9 mouse cellular contexts compared by ENCODE assay signal in genomic region chr14:33939117-33939516, GRCm38 (mm10). TPM values are rescaled to one million over a fixed set of nuclear protein-coding genes. Genes with fewer than 3 reads are reported as not detected.
A peak's percentile ranks its signal among the peaks of the same experiment; 100 is the strongest.
DNase-seq lines count a peak whose midpoint lies in the region; ATAC-seq and TF ChIP-seq lines count a peak whose summit lies in the region.
"Had no signal": no experiment of that assay in that cellular context is flagged by ENCODE, and none has a peak within 500 bp of the region (broad histone marks: within the 10 kb centered on the region; RNA-seq: fewer than 3 reads in every experiment).

No protein-coding gene starts in this region.

- H3K9me3 ChIP-seq in forebrain, embryonic 12.5 days, result no peaks in the 10 kb centered on the region
- no peaks in the 10 kb centered on the region for H3K9me3 ChIP-seq in lung, embryonic 16.5 days (ENCODE audit: control insufficient read depth, low read length)

- no peak overlapping the region for H3K27ac ChIP-seq in forebrain, embryonic 12.5 days
- no peak overlapping the region for H3K27ac ChIP-seq in lung, embryonic 16.5 days (ENCODE audit: low read length)

- H3K4me1 ChIP-seq in forebrain, embryonic 12.5 days, result no peaks in the 10 kb centered on the region
- no peaks in the 10 kb centered on the region for H3K4me1 ChIP-seq in lung, embryonic 16.5 days (replicated peaks; ENCODE audit: control insufficient read depth, insufficient read depth, low read length)

- DNase-seq in ES-CJ7 (ENCODE audit: low read depth, low spot score), result peak; percentile 23
- DNase-seq in brain, embryonic 14.5 days (ENCODE audit: low read depth), result peak; percentile 76
- peak; percentile 58 to 74 for DNase-seq in heart, postnatal 36 days
- peak; percentile 58 for DNase-seq in layer of hippocampus, adult 9-10 months (ENCODE audit: low spot score)
- DNase-seq in right cerebral cortex, adult 18-20 months, result peak; percentile 72

- TF ChIP-seq CTCF in brain, embryonic 14.5 days (IDR thresholded peaks at IDR 0.05; ENCODE audit: borderline replicate concordance, extremely low read depth, insufficient read depth, insufficient read length), result peak; percentile 85

- 0 out of 2 replicates have a peak, but pooled peaks have one; percentile 33 for ATAC-seq in forebrain, embryonic 12.5 days (ENCODE audit: low FRiP score)
- ATAC-seq in lung, embryonic 16.5 days (ENCODE audit: low read depth), result peak; percentile 45; the same call in 1 of the 2 replicates
- no peak for ATAC-seq in megakaryocyte, adult 5-6 weeks (ENCODE audit: poor library complexity, severe bottlenecking)

- H3K36me3 ChIP-seq in forebrain, embryonic 12.5 days (replicated peaks), result no peaks in the 10 kb centered on the region
- H3K36me3 ChIP-seq in lung, embryonic 16.5 days (ENCODE audit: control insufficient read depth, insufficient read depth, low read length), result no peaks in the 10 kb centered on the region

- H3K4me3 ChIP-seq in forebrain, embryonic 12.5 days (replicated peaks), result no peak overlapping the region
- peak overlapping the region; percentile 24; the same call in 1 of the 2 replicates for H3K4me3 ChIP-seq in lung, embryonic 16.5 days (ENCODE audit: low read length)

- no peaks in the 10 kb centered on the region; the same call in 1 of the 2 replicates for H3K27me3 ChIP-seq in forebrain, embryonic 12.5 days
- H3K27me3 ChIP-seq in lung, embryonic 16.5 days (ENCODE audit: control insufficient read depth, insufficient read depth, low read depth, low read length), result peaks cover 3% of the 10 kb centered on the region; the same call in 1 of the 2 replicates

- H3K9ac ChIP-seq in forebrain, embryonic 12.5 days, result no peak overlapping the region
- H3K9ac ChIP-seq in lung, embryonic 16.5 days (ENCODE audit: low read length), result 0 out of 2 replicates have a peak overlapping the region, but pooled peaks have one; percentile 37

- H3K4me2 ChIP-seq in forebrain, embryonic 12.5 days, result peak overlapping the region; percentile 41
- peak overlapping the region; percentile 33 for H3K4me2 ChIP-seq in lung, embryonic 16.5 days (ENCODE audit: low read depth, low read length)

- TF ChIP-seq POLR2A in brain, embryonic 14.5 days (IDR thresholded peaks at IDR 0.05; ENCODE audit: borderline replicate concordance, extremely low read depth, insufficient read depth, insufficient read length, poor library complexity, severe bottlenecking), result no peak

- intact Hi-C loops in heart, postnatal 36 days (cut with DNase I), result loop anchor here (5.0 kb wide), 1 partner anchor 307 kb away; no protein-coding TSS in a partner anchor

- 32% methylated on average over 9 of the region's 9 CpGs for WGBS in forebrain, embryonic 12.5 days
- 31% methylated on average over 9 of the region's 9 CpGs for WGBS in lung, embryonic 16.5 days

RNA-seq across cellular contexts. Expression of gene Gdf2, which starts 1.7 kb away (rescaled TPM):
- not detected in 2 replicates for polyA plus RNA-seq in brain, embryonic 14.5 days (2012; rRNA removed)
- polyA plus RNA-seq in forebrain, embryonic 12.5 days (2016; fragmentation: Nextera tagmentation; extraction: Ambion mirVana), result not detected in 2 replicates
- total RNA-seq in heart, postnatal 36 days (2021), result under 1 TPM; 0.16 to 0.19 TPM
- polyA plus RNA-seq in lung, embryonic 16.5 days (2015; fragmentation: Nextera tagmentation; extraction: Ambion mirVana), result 0.06 and 0.08 TPM in 2 replicates
- total RNA-seq in megakaryocyte, adult 5-6 weeks (2015), result not detected in 2 replicates
- not detected in 2 replicates for total RNA-seq in megakaryocyte, adult 5-6 weeks (2017)
- total RNA-seq: neutrophil, adult 5-6 weeks had no signal

RNA-seq across cellular contexts. Expression of gene Rbp3, which starts 14.7 kb away (rescaled TPM):
- polyA plus RNA-seq in brain, embryonic 14.5 days (2012; rRNA removed), result 0.01 TPM in 1 of 2 replicates, not detected in the other
- polyA plus RNA-seq in forebrain, embryonic 12.5 days (2016; fragmentation: Nextera tagmentation; extraction: Ambion mirVana), result not detected in 2 replicates
- not detected for total RNA-seq in heart, postnatal 36 days (2021)
- polyA plus RNA-seq in lung, embryonic 16.5 days (2015; fragmentation: Nextera tagmentation; extraction: Ambion mirVana), result not detected in 2 replicates
- not detected in 2 replicates for total RNA-seq in megakaryocyte, adult 5-6 weeks (2015)
- not detected in 2 replicates for total RNA-seq in megakaryocyte, adult 5-6 weeks (2017)
- total RNA-seq: neutrophil, adult 5-6 weeks had no signal

RNA-seq across cellular contexts. Expression of gene Gdf10, which starts 15.7 kb away (rescaled TPM):
- polyA plus RNA-seq in brain, embryonic 14.5 days (2012; rRNA removed), result 3.1 and 4.5 TPM in 2 replicates
- 1.7 and 2.5 TPM in 2 replicates for polyA plus RNA-seq in forebrain, embryonic 12.5 days (2016; fragmentation: Nextera tagmentation; extraction: Ambion mirVana)
- total RNA-seq in heart, postnatal 36 days (2021), result 1 to 10 TPM; 1.2 to 1.7 TPM
- polyA plus RNA-seq in lung, embryonic 16.5 days (2015; fragmentation: Nextera tagmentation; extraction: Ambion mirVana), result 7.1 and 7.7 TPM in 2 replicates
- not detected in 2 replicates for total RNA-seq in megakaryocyte, adult 5-6 weeks (2015)
- total RNA-seq in megakaryocyte, adult 5-6 weeks (2017), result not detected in 2 replicates
- total RNA-seq: neutrophil, adult 5-6 weeks had no signal

RNA-seq across cellular contexts. Expression of gene Zfp488, which starts 39.4 kb away (rescaled TPM):
- polyA plus RNA-seq in brain, embryonic 14.5 days (2012; rRNA removed), result 0.52 and 1.1 TPM in 2 replicates
- polyA plus RNA-seq in forebrain, embryonic 12.5 days (2016; fragmentation: Nextera tagmentation; extraction: Ambion mirVana), result 0.09 and 0.10 TPM in 2 replicates
- total RNA-seq in heart, postnatal 36 days (2021), result not detected
- polyA plus RNA-seq in lung, embryonic 16.5 days (2015; fragmentation: Nextera tagmentation; extraction: Ambion mirVana), result not detected in 2 replicates
- not detected in 2 replicates for total RNA-seq in megakaryocyte, adult 5-6 weeks (2015)
- total RNA-seq in megakaryocyte, adult 5-6 weeks (2017), result 0.08 TPM in 1 of 2 replicates, not detected in the other
- total RNA-seq: neutrophil, adult 5-6 weeks had no signal

Comparison
In these comparisons a context has a peak if more than half of its experiments do, and no peak if none do; other contexts are left out.
1. DNase-seq: peak in every context shown above with its lines; median percentile 76 in brain, embryonic 14.5 days; 72 in right cerebral cortex, adult 18-20 months; 66 in heart, postnatal 36 days; 58 in layer of hippocampus, adult 9-10 months; 23 in ES-CJ7.